Mouse (Mus musculus) intestine, postnatal 0 days (tissue): ENCODE data around the gene Ptpn11. TPM values are rescaled to one million over a fixed set of nuclear protein-coding genes. Genes with fewer than 3 reads are reported as not detected.

ENCODE experiments used
- ATAC-seq: fragments of 200-750 bp; cut with Nextera tagmentation; 2 replicates; pipeline ENCODE4 v1.8.0; 2017; ENCODE audit warnings: mild to moderate bottlenecking, moderate TSS enrichment, moderate library complexity
- H3K27ac ChIP-seq: fragments of 300-500 bp; sonication (generic); 2 replicates; pipeline ENCODE4 v1.5.1; 2014; ENCODE audit warnings: mild to moderate bottlenecking, low read depth, low read length, moderate library complexity
- H3K27me3 ChIP-seq: fragments of 300-500 bp; sonication (generic); replicated peaks from 2 replicates; pipeline ENCODE4 v1.6.1; 2014; ENCODE audit warnings: low read length, mixed read lengths; ENCODE audit not compliant: control insufficient read depth, insufficient read depth
- H3K36me3 ChIP-seq: fragments of 300-500 bp; sonication (generic); 2 replicates; pipeline ENCODE4 v1.6.1; 2014; ENCODE audit warnings: mild to moderate bottlenecking, moderate library complexity; ENCODE audit not compliant: control insufficient read depth, insufficient read depth
- H3K4me1 ChIP-seq: fragments of 300-500 bp; sonication (generic); replicated peaks from 2 replicates; pipeline ENCODE4 v1.6.1; 2014; ENCODE audit warnings: antibody characterized with exemption, low read length, mixed read lengths; ENCODE audit not compliant: control insufficient read depth, insufficient read depth
- H3K4me2 ChIP-seq: fragments of 300-500 bp; sonication (generic); replicated peaks from 2 replicates; pipeline ENCODE4 v1.6.1; 2014; ENCODE audit warnings: low read depth, mild to moderate bottlenecking, moderate library complexity
- H3K4me3 ChIP-seq: fragments of 300-500 bp; sonication (generic); 2 replicates; pipeline ENCODE4 v1.5.1; 2014; ENCODE audit warnings: low read depth, low read length
- H3K9ac ChIP-seq: fragments of 300-500 bp; sonication (generic); 2 replicates; pipeline ENCODE4 v1.6.1; 2014; ENCODE audit warnings: mild to moderate bottlenecking, low read depth, low read length
- H3K9me3 ChIP-seq: fragments of 300-500 bp; sonication (generic); 2 replicates; pipeline ENCODE4 v1.6.1; 2016; ENCODE audit warnings: mixed run types; ENCODE audit not compliant: control insufficient read depth
- CTCF ChIP-seq: sonication (generic); IDR thresholded peaks from 2 replicates; pipeline ENCODE4 v1.5.1; 2016; ENCODE audit warnings: low read depth, mild to moderate bottlenecking, control low read depth, antibody characterized with exemption, moderate library complexity
- WGBS: fragments of 180-500 bp; shearing (Covaris S2); extraction: QIAGEN DNeasy Blood & Tissue Kit; methylation state at CpG from one replicate; pipeline ENCODE4 v1.1.7; 2014; 5-methylcytosine and 5-hydroxymethylcytosine counted together
- polyA plus RNA-seq: library from polyadenylated mRNA; unstranded; fragments of >200 nt; fragmentation: Nextera tagmentation; extraction: Ambion mirVana; gene quantifications from 2 replicates; pipeline ENCODE4 v1.2.1, GENCODE M21; 2015

Gene Ptpn11
- polyA plus RNA-seq, 1 experiment from 2014 or later: 14.0 TPM

DNA sequence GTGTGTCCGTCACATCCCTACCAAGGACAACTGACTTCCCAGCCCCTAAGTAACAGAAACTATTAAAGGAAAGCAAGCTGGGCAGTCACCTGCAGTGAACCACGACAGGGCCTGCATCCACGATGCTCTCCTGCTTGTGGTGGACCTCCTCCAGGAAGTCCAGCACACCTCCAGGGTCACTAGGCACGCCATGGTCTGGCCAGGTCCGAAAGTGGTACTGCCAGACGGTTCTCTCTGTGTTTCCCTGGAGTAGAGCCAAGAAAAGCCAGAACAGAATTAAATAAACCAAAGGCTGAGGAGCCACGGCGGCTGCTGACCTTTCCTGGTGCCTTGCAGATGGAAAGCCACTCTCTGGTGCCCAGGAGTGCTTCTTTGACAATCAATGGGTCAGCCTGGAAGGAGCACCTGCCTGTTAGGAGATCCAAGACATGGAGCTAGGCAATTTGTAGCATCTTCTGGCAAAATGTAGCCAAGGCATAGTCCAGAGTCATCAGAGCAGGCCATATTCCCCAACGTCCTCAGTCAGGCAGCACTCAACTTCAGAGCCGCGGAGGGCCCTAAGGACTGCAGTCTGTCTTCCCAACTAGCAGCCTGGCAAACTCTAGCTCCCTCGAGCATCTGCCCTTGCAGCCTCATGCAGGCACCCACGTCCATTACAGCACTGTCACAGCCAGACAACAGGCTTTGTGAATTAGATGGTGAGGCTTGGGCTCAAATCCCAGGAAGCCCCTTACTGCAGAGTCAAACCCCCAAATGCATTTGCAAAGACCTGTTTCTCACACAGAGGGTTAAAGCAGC is 46.6 kb downstream of the Ptpn11 start:
- Histone ChIP-seq H3K4me3 (no peak overlapping the region), H3K4me1 (no peaks in the 10 kb centered on the region), H3K9ac (no peak overlapping the region), H3K4me2 (no peak overlapping the region), H3K9me3 (no peaks in the 10 kb centered on the region), H3K27ac (no peak overlapping the region), H3K36me3 (peaks cover 86% of the 10 kb centered on the region), H3K27me3 (no peaks in the 10 kb centered on the region)
- ATAC-seq: no peak
- 78% methylated on average over 13 of the region's 13 CpGs for WGBS
- TF ChIP-seq CTCF: no peak

DNA sequence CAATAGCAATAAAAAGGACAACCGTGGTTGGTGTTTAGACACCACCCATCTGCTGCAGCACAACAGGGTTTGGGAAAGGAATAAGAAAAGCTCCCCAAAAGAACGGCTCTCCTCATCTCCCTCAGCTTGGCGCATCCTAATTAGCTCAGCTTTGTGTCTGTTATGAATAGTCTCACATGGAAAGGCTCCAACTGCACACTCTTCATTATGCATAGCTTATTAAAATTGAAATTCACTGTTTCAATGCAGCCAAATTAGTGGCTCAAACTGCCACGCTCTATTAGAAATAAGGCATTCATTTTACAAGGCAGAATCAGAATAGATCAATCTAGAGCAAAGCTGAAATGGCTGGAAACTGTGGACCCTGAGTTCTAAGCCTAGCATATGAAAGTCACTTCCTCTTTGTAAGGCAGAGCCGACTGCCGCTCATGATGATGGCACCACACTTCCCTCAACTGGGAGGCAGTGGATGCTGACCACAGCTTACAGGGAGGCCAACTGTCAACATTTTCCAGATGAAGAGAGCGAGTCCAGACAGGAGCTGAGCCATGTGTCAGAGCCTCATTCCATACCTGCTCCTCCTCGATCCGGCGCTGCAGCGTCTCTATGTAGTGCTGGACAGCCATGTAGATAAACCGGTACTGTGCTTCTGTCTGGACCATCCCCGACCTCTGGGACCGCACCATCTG is 48.6 kb downstream of the Ptpn11 start:
- H3K27me3 ChIP-seq: no peaks in the 10 kb centered on the region
- no peak overlapping the region for H3K27ac ChIP-seq
- peaks cover 78% of the 10 kb centered on the region for H3K36me3 ChIP-seq
- no peak overlapping the region for H3K4me2 ChIP-seq
- no peak for TF ChIP-seq CTCF
- WGBS: 90% methylated on average over 14 of the region's 14 CpGs
- no peak for ATAC-seq
- no peak overlapping the region for H3K4me3 ChIP-seq
- no peaks in the 10 kb centered on the region for H3K9me3 ChIP-seq
- no peak overlapping the region for H3K9ac ChIP-seq
- H3K4me1 ChIP-seq: no peaks in the 10 kb centered on the region

DNA sequence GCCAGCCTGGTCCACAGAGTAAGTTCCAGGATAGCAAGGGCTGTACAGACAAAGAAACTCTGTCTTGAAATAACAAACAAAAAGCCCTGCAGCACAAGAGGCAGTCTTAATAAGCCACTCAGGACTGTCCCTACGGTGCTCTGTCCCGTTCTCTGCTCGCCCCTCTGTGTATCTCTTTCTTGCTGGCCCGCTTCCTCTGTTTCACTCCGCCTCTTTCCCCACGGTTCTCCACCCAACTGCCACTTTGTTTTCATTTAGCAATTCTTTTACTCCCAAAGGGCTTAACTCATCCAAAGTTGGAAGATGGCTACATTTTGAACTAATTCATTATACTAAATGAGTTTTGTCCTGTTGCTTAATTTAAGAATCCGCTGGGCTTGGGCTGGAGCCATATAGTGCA is 50.9 kb downstream of the Ptpn11 start:
- H3K36me3 ChIP-seq: peaks cover 80% of the 10 kb centered on the region
- 73% methylated on average over 7 of the region's 7 CpGs for WGBS
- no peak for TF ChIP-seq CTCF

DNA sequence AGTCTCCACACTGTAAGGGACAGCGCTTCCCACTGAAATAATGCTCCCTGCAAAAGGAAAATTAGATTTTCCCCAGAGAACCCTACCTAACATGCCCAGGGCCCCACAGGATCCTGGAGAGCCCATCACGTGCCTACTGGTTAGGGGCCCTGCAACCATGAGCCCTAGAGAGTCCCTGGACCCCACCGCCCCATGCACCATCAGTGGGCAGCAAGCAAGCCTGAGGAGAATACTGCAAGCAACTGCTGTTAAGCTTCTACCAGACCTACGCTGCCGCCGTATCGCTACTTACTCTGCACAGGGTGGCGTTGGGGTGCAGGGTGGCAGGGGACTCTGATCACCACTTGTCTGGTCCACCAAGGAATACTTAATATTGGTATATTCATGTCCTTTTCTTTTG is 54.1 kb downstream of the Ptpn11 start:
- ATAC-seq: no peak
- no peak overlapping the region for H3K27ac ChIP-seq
- H3K9me3 ChIP-seq: no peaks in the 10 kb centered on the region
- H3K4me3 ChIP-seq: no peak overlapping the region
- H3K4me1 ChIP-seq: no peaks in the 10 kb centered on the region
- no peaks in the 10 kb centered on the region for H3K27me3 ChIP-seq
- H3K4me2 ChIP-seq: no peak overlapping the region
- WGBS: 96% methylated on average over 8 of the region's 8 CpGs
- TF ChIP-seq CTCF: no peak
- no peak overlapping the region for H3K9ac ChIP-seq
- H3K36me3 ChIP-seq: peaks cover 83% of the 10 kb centered on the region

More for the DNA sequence above, 50.9 kb downstream of the Ptpn11 start:
- H3K9me3 ChIP-seq: no peaks in the 10 kb centered on the region
- H3K27me3 ChIP-seq: no peaks in the 10 kb centered on the region
- no peak overlapping the region for H3K9ac ChIP-seq
- H3K27ac ChIP-seq: no peak overlapping the region
- H3K4me1 ChIP-seq: no peaks in the 10 kb centered on the region
- H3K4me3 ChIP-seq: no peak overlapping the region
- H3K4me2 ChIP-seq: no peak overlapping the region
- no peak for ATAC-seq

DNA sequence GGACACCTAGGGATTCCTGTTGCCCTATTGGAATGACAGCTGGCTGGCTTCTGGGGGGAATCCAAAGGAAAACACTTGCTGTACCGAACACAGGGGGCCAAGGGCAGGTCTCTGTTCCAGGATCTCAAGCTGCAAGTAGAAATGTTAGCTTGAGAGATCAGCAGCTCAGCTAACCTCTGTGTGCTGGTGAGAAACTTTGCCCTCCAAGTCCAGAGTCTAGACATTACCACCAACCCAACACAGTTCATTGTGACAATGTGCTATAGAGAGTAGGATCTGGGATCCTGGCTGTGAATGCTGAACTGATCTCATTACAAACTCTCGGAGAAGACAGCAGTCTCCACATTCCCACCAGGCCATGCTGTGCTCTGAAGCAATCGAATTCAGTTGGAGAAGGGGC is 59.4 kb downstream of the Ptpn11 start:
- H3K36me3 ChIP-seq: peaks cover 72% of the 10 kb centered on the region
- WGBS: 89% methylated on average over 3 of the region's 3 CpGs

DNA sequence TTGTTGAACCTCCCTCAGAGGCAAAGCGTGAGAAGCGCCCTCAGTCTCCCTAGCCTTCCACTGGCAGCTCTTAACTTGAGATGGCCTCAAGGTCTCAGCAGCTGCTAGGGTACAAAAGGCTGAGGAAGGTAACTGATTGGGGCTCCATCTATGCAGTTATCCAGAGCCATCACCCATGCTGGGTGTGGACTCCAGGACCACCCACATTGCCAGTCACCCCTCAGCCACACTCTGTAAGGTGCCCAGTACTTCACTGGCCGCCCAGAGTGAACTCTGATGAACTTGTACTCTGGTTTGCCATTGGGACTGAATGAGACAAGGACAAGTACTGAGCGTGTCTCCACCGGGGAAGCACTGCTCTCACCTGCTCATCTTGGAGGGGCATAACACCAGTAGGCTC is 61.9 kb downstream of the Ptpn11 start:
- H3K36me3 ChIP-seq: peaks cover 46% of the 10 kb centered on the region
- H3K4me3 ChIP-seq: no peak overlapping the region
- H3K27ac ChIP-seq: no peak overlapping the region
- H3K27me3 ChIP-seq: no peaks in the 10 kb centered on the region
- H3K9ac ChIP-seq: no peak overlapping the region
- H3K4me1 ChIP-seq: no peaks in the 10 kb centered on the region
- WGBS: 92% methylated on average over 5 of the region's 5 CpGs
- H3K4me2 ChIP-seq: no peak overlapping the region
- no peak for ATAC-seq
- no peak for TF ChIP-seq CTCF
- no peaks in the 10 kb centered on the region for H3K9me3 ChIP-seq

More for the DNA sequence above, 59.4 kb downstream of the Ptpn11 start:
- H3K27ac ChIP-seq: no peak overlapping the region
- no peak for TF ChIP-seq CTCF
- H3K9me3 ChIP-seq: no peaks in the 10 kb centered on the region
- H3K4me1 ChIP-seq: no peaks in the 10 kb centered on the region
- H3K4me2 ChIP-seq: no peak overlapping the region
- no peak overlapping the region for H3K4me3 ChIP-seq
- no peak overlapping the region for H3K9ac ChIP-seq
- H3K27me3 ChIP-seq: no peaks in the 10 kb centered on the region
- ATAC-seq: no peak
